Mouse (Mus musculus): ENCODE measurements at regions not wholly inside any gene's neighbourhood (a gene's known extent, or its start where the extent isn't known, plus 50 kb on each side); places are given as distances from the start of the nearest gene placed in this dataset.
"Not testable (repeated sequence)": the region's sequence is repeated elsewhere in the genome, so short reads cannot be mapped to it uniquely, and the experiment has no call there.

DNA sequence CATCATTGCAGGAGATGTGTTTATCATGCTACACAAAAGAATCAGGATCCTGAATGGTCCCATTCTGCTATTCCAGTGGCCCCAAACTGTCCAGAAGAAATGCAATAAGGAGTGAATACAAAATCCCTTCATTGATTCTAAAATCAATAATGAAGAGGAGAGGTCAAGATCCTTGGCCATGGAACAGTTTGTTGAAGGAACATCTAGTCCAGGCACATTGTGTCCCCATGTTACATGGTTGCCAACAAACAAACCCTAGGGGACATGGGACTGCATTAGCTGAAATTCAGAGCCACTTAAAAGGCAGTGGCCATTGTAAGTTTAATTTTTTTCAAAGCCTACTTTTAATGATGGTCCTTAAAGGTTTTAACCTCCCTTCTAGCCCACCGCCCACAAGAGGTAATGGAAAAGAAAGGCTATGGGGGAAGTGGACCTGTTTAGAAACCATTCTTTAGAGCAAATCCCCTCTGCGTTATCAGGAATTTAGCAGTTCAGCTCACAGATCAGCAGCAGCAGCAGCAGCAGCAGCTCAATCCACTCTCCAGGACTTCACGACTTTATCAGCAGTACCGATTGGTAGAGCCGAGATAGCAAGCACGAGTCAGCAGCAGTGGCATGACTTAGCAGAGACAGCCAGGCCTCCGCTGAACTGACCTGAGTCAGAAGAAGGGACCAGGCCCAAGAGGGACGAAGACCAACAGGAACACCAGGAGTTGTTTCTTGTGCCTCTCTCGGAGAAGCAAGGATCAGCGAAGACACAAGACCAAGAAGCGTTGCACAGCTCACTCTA, 268.3 kb downstream of the Setd4 start:
- ATAC-seq: no peak

DNA sequence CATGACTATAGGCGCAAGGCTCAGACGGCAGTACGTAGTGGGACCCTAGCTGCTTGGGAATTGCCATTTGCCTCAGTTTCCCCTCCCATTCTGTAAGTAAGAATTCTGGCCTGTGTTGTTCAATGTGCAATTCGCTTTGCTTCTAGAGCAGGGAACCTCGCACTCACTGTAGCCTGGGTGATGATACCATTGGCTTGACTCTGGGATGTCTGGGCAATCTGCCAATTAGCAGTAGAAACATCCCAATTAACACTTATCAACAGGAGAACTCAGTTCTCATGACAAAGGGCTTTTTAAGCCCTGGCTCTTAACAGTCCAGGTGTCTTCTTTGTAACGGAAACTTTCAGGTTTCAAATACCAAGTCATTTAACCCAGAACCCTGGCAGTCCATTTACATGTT, 270.2 kb downstream of the Setd4 start:
- ATAC-seq: no peak

DNA sequence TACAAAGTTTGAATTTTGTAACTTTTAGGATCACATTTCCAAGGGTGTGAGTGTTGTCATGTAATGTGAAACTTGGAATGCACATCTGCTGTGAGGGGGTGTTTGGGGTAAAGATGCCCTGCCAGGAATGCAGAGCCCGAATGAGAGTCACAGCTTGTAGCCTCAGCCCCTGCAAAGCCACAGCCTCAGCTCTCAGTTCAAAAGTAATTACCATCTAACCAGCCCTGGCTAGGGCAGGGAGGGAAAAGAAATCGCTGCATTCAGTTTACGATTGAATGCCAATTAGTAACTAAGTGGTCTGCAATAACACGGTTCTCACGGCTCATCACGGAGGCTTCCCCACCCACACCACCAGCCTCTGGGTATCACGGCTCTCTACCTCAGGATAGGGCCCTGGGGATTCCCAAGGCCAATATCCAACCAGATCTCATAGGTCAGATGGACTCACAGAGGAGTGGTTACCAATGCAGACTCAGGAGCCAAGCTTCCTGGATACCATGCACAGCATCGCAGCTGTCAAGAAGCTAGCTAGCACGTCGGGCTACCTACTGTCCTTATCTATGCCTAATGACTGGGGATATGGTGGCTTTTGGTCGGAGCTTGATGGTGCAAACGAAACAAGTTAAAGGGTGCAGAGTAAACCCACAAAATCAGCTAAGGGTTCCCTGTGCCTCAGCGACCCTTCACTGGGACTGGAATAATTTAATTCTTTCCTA, 275.0 kb downstream of the Setd4 start:
- ATAC-seq: no peak

DNA sequence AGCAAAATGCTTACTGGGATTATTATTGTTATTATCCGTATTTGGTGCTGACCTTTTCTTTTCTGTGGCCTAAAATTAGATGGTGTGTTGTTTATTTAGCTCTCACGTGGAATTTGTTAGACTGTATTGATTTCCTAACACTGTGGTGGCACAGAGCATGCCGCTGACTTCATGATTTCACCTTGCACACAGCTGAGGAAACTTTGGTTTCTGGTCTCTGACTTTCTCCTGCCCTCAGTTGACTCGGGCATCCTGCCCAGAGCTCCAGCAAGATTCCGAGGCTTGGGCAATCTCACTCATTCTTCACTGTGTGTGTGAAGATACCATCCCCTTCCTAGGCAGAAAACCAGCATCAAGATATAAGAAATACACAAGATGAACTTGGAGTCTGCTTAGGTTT, 279.0 kb downstream of the Setd4 start:
- ATAC-seq: no peak

DNA sequence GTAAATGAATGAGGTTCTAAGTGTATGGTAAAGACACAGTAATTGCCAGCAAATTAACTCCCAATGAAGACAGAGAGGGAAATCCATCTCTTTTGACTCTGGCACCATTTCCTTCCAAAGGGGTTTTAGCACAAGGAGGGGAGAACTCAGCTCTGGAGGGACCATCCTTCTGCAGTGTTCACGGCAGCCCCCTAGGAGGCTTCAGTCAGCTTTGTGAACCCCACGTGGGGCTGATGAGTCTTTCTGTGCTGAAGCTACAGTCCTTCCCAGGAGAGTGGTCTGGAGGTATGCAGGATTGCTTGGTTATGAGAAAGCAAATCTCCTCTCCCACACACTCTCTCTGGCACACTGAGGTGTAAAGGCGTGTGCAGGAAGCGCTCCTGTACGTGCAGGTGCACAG, 280.7 kb downstream of the Setd4 start:
- ATAC-seq: no peak

DNA sequence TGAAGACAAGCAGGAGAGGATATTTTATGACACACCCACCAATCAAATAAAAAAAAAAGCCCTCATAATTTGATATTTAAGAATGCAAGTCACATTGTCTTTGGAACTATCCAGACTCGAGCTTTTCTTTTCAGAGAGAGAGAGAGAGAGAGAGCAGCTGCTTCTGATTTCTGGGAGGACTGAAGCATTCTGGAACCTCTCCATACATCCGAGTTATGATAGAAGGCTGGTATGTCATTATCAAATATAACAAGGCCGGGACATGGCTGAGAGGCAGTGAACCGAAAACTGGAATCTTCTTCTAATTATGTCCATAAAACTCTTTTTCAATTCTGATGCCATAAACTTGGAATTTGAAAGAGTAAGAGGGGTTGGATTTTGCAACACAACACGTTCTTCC, 284.3 kb downstream of the Setd4 start:
- no peak for ATAC-seq

DNA sequence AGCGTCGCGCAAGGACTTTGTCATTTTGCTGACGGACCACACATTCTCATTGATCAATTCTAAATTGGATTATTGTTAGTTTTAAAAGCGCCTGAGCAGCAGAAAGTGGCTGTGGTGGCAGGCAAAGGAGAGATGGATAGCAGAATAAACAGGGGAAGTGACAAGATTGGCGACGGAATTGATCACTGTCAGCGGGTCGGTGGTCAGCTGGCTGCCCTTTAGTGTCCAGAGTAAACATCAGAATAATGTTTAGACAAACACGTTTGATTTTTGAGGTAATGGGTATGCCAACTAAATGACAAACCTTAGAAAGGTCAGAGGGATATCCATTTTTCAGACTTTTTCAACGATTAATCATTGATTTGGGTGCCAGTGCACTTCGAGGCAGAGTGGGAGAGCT, 292.2 kb downstream of the Setd4 start:
- ATAC-seq: no peak

DNA sequence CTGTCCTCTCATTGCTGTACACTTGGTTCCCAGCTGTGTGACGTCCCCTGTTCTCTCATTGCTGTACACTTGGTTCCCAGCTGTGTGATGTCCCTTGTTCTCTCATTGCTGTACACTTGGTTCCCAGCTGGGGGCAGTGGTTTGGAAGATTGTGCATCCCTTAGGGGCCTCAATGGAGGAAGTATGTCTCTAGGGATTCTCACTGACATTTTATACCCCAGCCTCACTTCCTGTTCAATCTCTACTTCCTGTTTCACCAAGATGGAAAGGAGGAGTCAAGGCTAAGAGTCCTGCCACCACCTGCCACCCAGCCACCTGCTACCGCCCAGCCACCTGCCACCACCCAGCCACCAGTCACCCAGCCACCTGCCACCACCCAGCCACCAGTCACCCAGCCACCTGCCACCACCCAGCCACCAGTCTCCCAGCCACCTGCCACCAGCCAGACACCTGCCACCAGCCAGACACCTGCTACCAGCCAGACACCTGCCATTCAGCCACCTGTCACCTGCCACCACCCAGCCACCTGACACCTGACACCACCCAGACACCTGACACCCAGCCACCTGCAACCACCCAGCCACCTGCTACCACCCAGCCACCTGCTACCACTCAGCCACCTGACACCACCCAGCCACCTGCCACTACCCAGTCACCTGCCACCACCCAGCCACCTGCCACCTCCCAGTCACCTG, 295.1 kb downstream of the Setd4 start:
- no peak for ATAC-seq

DNA sequence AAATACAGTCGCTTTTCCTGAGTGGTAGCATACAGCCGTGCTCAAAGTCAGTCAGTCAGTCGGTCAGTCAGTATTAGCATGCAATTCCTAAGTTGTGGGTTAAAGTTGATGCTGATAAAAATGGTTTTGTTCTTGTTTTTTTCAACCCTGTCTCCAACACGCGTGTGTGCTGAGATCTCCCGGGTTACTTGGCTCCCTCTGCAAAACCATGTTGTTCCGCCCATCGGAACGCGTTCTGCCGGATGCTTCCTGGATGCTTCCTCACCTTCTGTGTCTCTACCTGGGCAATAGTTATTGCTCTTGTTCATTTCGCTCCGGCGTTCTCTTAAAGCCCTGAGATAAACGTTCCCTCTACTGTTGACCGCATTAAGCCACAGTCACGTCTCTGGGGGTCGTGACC, 296.9 kb downstream of the Setd4 start:
- ATAC-seq: no peak

DNA sequence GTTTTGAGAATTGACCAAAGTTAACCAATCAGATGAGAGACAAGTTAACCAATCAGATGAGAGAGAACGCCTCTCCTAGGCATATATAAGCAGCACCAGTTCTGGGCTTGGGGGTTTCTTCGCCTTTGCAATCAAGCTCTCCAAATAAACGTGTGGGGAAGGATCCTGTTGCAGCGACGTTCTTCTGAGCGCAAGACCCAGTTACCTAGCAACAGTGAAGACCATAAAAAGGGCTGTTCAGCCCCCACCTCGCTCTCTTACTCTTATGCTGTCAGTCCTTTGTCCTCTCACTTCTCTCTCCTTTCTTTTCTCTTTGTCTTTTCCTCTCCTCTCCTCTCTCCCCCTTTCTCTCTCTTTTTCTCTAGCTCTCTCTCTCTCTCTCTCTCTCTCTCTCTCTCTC, 297.7 kb downstream of the Setd4 start:
- ATAC-seq: not testable (repeated sequence)

DNA sequence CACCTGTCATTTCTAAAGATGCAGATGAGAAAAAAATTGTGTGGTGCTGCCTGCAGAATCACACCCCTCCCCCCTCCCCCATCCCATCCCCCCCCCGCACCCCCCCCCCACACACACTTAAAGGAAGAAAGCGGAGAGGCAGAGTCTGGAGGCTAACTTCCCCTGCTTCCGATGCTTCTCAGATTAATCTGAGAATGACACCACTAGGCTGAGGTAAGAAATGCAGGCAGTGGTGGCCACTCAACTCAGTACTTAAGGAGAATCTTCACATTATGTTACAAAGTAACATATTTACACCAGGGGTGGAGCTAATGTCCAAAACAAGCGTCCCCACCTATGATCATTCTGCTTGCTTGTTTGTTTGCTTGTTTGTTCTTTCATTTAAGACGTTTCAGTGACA, 309.4 kb downstream of the Setd4 start:
- ATAC-seq: no peak

DNA sequence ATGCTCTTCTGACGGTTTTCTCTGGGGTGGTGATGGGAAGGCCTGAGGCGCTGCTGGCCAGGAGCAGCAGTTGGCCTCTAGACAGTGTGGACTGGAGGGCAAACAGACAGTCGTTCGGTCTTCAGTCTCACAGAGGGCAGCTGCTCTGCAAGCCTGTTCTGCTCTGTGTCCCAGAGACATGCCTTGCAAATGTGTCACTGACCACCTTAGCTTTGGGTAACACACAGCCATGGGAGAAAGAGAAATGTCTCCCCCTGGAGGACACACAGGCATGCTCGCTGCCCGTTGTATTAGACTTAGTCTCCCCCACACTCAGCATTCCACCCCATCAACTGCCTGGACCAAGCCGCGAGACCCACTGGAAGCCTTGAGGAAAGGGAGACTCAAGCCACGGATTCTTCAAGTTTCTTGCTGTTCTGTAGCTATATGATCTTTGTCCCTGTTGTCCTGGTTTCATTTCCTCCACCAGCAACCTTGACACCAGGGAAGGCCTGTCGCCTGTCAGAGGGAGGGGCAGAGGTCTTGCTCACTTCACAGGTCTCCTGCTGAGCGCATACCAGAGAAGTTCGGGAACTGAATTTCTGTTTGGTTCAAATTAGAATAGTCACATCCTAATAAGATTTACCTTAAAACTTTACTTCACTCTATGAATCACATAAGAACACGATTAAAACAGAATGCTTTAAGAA, 310.8 kb downstream of the Setd4 start:
- ATAC-seq: peak; percentile 84

DNA sequence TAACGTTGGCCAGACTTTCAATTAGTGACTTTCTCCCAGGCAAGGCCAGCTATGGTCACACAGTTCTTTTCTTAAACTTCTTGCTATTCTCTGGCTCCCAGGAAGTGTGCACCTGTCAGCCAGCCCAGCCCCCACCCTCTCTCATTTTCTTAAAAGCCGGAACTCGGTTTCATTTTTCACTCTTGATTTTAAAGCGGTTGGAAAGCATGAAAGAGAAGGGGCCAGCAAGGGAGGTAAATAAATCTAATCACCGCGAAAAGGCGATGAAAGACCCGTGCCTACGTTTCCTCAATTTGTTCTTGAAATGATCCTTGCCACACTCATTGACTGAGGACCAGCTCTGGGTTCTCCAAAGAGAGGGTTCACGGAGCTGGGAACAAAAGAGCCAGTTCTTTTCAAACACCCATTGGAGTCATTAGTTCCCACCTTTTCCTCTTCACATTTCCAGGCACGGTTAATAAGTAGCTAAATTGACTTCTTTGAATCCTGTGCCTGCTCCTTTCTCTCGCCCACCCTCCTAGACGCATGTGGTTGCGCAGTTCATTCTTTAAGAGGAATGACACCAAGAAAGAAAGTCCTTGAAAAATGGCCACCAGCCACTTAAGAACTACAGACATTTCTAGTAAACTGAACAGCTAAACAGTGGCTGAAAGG, 311.6 kb downstream of the Setd4 start:
- ATAC-seq: peak; percentile 65

DNA sequence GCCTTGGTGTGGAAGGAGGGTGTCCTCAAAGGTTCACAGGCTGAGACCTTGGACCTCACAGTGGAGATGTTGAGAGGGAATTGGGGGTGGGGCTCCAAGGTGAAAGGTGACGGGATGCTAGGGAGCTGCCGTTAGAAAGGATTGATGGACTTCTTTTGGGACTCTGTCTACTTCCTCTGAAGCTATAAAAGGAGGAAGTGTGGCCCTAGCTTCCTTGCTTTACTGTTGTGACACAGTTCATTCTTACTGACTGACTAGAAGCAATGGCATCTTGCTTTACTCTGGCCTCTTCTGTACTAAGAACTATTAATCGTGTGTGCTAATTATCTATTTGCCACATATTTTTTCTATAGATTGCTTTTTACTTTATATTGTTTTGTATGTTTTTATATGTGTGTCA, 315.8 kb downstream of the Setd4 start:
- ATAC-seq: no peak

DNA sequence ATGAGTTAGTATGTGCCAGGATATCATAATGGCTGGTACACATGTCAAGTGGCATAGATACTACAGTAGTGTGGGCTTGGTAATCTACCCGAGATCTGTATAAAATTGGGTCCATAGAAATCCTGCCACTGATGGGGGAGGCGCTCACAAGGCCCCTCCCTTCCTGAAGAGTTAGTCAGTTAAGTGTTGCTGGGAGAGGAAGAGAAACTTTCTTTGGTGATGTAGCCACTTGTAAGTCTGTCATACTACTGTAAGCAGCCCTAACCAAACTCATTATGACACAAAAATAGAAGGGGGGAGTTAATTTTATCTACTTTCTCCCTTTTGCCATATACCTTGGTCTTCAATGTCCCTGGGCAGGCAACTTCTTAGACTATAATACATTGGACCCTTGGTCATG, 316.3 kb downstream of the Setd4 start:
- ATAC-seq: no peak

DNA sequence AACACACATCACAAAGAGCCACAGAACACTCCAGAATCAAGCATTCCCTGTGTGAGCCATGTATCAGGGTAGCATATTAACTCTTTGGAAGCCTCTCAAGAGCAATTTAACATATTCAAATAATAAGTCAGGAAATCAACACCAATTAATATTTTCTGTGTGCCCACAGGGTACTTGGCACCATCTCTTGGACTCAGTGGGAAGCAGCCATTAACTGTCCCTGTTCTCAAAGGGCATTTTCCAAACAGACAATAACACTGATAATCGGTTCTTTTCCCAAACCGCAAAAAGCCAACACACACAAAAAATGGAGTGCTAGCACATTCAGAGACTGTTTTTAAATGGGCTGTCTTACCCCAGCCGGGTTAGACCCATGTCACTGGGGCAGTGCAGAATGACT, 317.0 kb downstream of the Setd4 start:
- no peak for ATAC-seq

DNA sequence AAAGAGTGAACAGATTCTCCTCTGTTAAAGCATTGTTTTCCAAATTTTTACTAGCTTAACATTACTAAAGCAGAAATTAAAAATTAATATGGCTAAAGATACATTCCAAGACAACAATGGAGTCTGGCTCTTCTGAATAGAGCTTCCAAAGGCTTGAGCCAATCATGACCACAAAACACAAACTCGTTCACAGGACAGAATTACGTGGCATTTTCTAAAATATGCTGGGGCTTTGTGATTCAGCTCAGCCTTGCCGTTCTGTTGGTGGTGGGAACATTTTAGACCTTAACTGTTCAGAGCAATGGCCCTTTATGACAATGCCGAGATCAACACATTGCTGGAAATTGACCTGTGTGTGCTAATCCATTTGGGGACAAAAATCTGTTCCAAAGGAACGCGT, 318.7 kb downstream of the Setd4 start:
- ATAC-seq: no peak

DNA sequence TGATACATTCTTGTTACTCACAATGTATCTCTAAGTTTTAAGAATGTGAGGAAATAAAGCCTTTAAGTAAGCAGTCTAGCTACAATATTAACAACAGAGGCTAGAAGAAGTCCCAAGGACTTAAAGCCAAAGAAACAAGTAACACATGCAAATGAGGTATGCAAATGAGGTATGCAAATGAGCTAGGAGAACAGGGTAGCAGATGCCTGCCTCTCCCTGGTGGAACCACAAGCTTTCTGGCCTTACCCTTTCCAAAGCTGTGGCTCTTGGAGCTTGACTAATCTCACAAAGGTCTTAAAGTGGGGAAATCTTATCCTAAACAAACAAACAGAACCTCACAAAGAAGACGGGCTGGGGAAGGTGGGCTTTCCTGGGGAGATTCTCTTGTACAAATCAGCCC, 322.1 kb downstream of the Setd4 start:
- no peak for ATAC-seq

DNA sequence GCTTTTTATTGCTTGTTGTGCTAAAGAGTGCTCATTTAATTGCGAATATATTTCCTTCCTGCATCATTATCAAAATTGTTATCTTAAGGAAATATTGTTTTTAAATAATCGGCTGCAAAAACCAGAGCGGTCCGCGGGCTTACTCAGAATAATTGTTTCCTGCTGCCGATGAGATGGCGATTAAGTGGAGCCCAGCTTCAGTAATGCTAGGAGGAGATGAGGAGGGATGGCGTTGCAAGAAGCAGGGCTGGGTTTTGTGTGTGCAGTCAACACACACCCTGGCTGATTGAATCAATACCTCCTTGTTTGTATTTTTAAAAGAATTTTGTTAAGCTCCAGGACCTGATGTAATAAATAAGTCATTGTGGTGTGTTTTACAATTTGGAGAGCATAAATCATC, 331.2 kb downstream of the Setd4 start:
- ATAC-seq: no peak

DNA sequence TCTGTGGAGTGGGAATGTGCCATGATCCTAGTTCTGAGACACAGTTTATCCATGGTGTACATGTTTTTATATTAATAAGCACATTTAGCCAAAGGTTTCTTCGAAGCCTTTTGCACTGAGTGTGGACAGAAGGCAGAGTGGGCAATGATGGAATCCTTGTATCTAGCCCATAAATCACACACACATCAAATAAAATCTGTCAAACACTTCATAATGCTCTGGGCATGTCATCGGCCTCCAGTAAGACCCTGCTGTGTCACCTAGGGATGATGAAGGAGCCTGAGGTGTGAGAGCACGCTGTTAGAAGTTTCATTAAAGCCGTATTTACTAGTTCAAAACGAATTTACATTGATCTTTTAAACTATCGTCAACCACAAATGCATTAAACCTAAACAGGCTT, 331.7 kb downstream of the Setd4 start:
- no peak for ATAC-seq

DNA sequence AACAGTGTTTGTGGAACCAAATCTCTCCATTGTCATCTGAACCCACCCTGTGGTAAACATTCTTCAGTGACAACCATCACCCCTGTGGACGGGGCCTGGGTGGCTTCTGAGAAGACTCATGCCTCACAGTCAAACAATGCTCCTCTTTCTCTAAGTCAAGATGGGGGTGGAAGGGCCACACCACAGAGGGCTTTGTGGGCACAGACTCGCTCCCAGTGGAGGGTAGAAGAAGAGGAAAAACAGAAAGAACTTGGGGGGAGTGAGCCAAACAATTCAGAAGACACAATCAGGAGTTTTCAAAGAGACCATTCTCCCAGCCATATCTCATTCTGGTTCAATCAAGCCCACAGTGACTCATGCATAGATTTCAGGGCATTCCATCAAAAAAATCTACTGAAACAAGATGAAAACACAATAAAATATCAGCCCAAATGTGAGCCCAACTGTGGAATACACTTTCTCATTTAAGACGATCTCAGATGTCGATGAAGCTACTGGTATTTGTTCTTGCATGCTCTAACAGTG, 339.7 kb downstream of the Setd4 start:
- ATAC-seq: no peak

DNA sequence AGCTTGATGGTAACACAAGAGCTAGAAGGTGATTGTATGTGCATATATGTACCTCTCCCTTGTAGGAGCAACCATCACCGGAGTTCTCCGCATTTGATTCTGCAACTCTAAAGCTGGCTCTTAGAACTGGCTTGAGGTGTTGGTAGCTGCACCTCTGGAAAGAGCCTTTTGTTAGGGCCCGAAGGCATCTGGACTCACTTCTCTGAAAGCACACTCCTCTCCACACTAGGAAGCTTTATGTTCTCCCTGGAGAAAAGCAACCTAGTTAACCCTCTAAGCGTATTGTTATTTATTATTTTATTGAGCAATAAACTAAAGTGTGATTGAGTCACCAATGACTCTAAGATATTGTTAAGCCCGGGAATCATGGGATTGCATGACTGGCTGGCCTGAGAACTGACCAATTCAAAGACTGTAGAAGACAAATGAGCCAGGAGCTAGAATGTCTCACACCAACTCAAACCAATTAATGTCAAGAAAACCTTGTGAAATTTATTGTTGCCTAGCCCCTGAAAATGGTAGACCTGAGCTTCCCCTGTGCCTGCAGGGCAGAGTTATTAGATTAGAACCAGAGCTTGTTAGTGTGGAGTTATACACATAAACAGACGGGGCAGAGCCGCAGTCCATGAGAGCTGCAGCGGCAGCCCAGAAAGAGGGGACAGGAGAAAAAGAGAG, 340.6 kb downstream of the Setd4 start:
- ATAC-seq: no peak

Data from CD4-positive, CD25-positive, alpha-beta regulatory T cell, adult 4 months (primary cell).